Mouse (Mus musculus) neural tube, embryonic 15.5 days (tissue): ENCODE measurements around the gene Cacna1a. TPM values are rescaled to one million over a fixed set of nuclear protein-coding genes. Genes with fewer than 3 reads are reported as not detected.

Experiments used
- ATAC-seq: fragments of 200-750 bp; cut with Nextera tagmentation; 2 replicates; pipeline ENCODE4 v1.8.0; 2017; ENCODE audit warnings: mild to moderate bottlenecking, moderate TSS enrichment, moderate library complexity; ENCODE audit not compliant: low FRiP score
- H3K27ac ChIP-seq: fragments of 300-500 bp; sonication (generic); replicated peaks from 2 replicates; pipeline ENCODE4 v1.5.1; 2015; ENCODE audit warnings: mild to moderate bottlenecking, inconsistent platforms
- H3K27me3 ChIP-seq: fragments of 300-500 bp; sonication (generic); replicated peaks from 2 replicates; pipeline ENCODE4 v1.6.1; 2015; ENCODE audit warnings: inconsistent platforms
- H3K36me3 ChIP-seq: fragments of 300-500 bp; sonication (generic); 2 replicates; pipeline ENCODE4 v1.6.1; 2015; ENCODE audit warnings: inconsistent platforms
- H3K4me1 ChIP-seq: fragments of 300-500 bp; sonication (generic); 2 replicates; pipeline ENCODE4 v1.6.1; 2015; ENCODE audit warnings: inconsistent platforms
- H3K4me2 ChIP-seq: fragments of 300-500 bp; sonication (generic); 2 replicates; pipeline ENCODE4 v1.6.1; 2015; ENCODE audit warnings: inconsistent platforms, mild to moderate bottlenecking, moderate library complexity
- H3K4me3 ChIP-seq: fragments of 300-500 bp; sonication (generic); replicated peaks from 2 replicates; pipeline ENCODE4 v1.5.1; 2015; ENCODE audit warnings: mild to moderate bottlenecking, inconsistent platforms
- H3K9ac ChIP-seq: fragments of 300-500 bp; sonication (generic); replicated peaks from 2 replicates; pipeline ENCODE4 v1.6.1; 2015; ENCODE audit warnings: mild to moderate bottlenecking, inconsistent platforms
- H3K9me3 ChIP-seq: fragments of 300-500 bp; sonication (generic); replicated peaks from 2 replicates; pipeline ENCODE4 v1.6.1; 2016; ENCODE audit warnings: inconsistent platforms
- WGBS: fragments of 180-500 bp; shearing (Covaris S2); methylation state at CpG from one replicate; pipeline ENCODE4 v1.1.7; 2015; ENCODE audit warnings: mixed read lengths; 5-methylcytosine and 5-hydroxymethylcytosine counted together
- polyA plus RNA-seq: library from polyadenylated mRNA; unstranded; fragments of >200 nt; fragmentation: Nextera tagmentation; extraction: Ambion mirVana; gene quantifications from 2 replicates; pipeline ENCODE4 v1.2.1, GENCODE M21; 2015

Cacna1a gene
- polyA plus RNA-seq, 1 experiment from 2014 or later = 23.6 TPM

- Histone ChIP-seq H3K4me3 (no peak overlapping the region), H3K9me3 (no peaks in the 10 kb centered on the region), H3K4me2 (no peak overlapping the region), H3K4me1 (peaks cover 52% of the 10 kb centered on the region), H3K27ac (no peak overlapping the region), H3K9ac (no peak overlapping the region), H3K36me3 (no peaks in the 10 kb centered on the region), H3K27me3 (0 out of 2 replicates have a peak, but pooled peaks cover 3% of the 10 kb centered on the region)
- ATAC-seq = no peak
- WGBS = 51% methylated on average over 4 of the region's 4 CpGs
Observed at GRCm38 (mm10) chr8:84657680-84658079, 269.4 kb downstream of the Cacna1a start.

- H3K9ac ChIP-seq = no peak overlapping the region; the same call in 1 of the 2 replicates
- H3K27me3 ChIP-seq = 0 out of 2 replicates have a peak, but pooled peaks cover 3% of the 10 kb centered on the region
- H3K4me1 ChIP-seq = peaks cover 56% of the 10 kb centered on the region
- no peak overlapping the region for H3K4me2 ChIP-seq
- 90% methylated on average over 1 of the region's 1 CpGs for WGBS
- H3K36me3 ChIP-seq = no peaks in the 10 kb centered on the region
- H3K9me3 ChIP-seq = no peaks in the 10 kb centered on the region
- H3K4me3 ChIP-seq = no peak overlapping the region
- ATAC-seq = no peak
- H3K27ac ChIP-seq = no peak overlapping the region
Observed at GRCm38 (mm10) chr8:84658951-84659350, 270.7 kb downstream of the Cacna1a start.

- ATAC-seq = no peak
- Histone ChIP-seq H3K9me3 (no peaks in the 10 kb centered on the region), H3K9ac (peak overlapping the region; percentile 70; the same call in 1 of the 2 replicates), H3K27me3 (0 out of 2 replicates have a peak, but pooled peaks cover 3% of the 10 kb centered on the region), H3K4me1 (peaks cover 56% of the 10 kb centered on the region), H3K36me3 (no peaks in the 10 kb centered on the region), H3K27ac (peak overlapping the region; percentile 85), H3K4me3 (peak overlapping the region; percentile 66), H3K4me2 (peak overlapping the region; percentile 73)
- WGBS = 3% methylated on average over 33 of the region's 33 CpGs
Observed at GRCm38 (mm10) chr8:84659936-84660818, 271.9 kb downstream of the Cacna1a start.

- Histone ChIP-seq H3K27ac (peak overlapping the region; percentile 85), H3K4me1 (peaks cover 58% of the 10 kb centered on the region), H3K4me2 (peak overlapping the region; percentile 73), H3K4me3 (peak overlapping the region; percentile 66), H3K9ac (peak overlapping the region; percentile 70), H3K27me3 (0 out of 2 replicates have a peak, but pooled peaks cover 3% of the 10 kb centered on the region), H3K36me3 (no peaks in the 10 kb centered on the region), H3K9me3 (no peaks in the 10 kb centered on the region)
- no peak for ATAC-seq
- 3% methylated on average over 20 of the region's 20 CpGs for WGBS
Observed at GRCm38 (mm10) chr8:84660819-84661457, 272.7 kb downstream of the Cacna1a start.

- H3K9ac ChIP-seq = peak overlapping the region; percentile 70
- peak overlapping the region; percentile 85 for H3K27ac ChIP-seq
- H3K4me3 ChIP-seq = peak overlapping the region; percentile 66
- no peaks in the 10 kb centered on the region for H3K36me3 ChIP-seq
- 0 out of 2 replicates have a peak, but pooled peaks cover 3% of the 10 kb centered on the region for H3K27me3 ChIP-seq
- no peaks in the 10 kb centered on the region for H3K9me3 ChIP-seq
- no peak for ATAC-seq
- H3K4me1 ChIP-seq = peaks cover 58% of the 10 kb centered on the region
- peak overlapping the region; percentile 73 for H3K4me2 ChIP-seq
- 1% methylated on average over 24 of the region's 24 CpGs for WGBS
Observed at GRCm38 (mm10) chr8:84661458-84661871, 273.2 kb downstream of the Cacna1a start.

GRCm38 (mm10) chr8:84661961-84662571 lies 273.8 kb downstream of the Cacna1a start:
- peak; percentile 1; the same call in 1 of the 2 replicates for ATAC-seq
- no peaks in the 10 kb centered on the region for H3K27me3 ChIP-seq
- peak overlapping the region; percentile 85 for H3K27ac ChIP-seq
- H3K4me1 ChIP-seq = peaks cover 58% of the 10 kb centered on the region
- H3K36me3 ChIP-seq = no peaks in the 10 kb centered on the region
- H3K9ac ChIP-seq = peak overlapping the region; percentile 70
- WGBS = under 1% methylated on average over 61 of the region's 61 CpGs
- peak overlapping the region; percentile 66 for H3K4me3 ChIP-seq
- H3K4me2 ChIP-seq = peak overlapping the region; percentile 73
- H3K9me3 ChIP-seq = no peaks in the 10 kb centered on the region

GRCm38 (mm10) chr8:84662581-84663065 lies 274.4 kb downstream of the Cacna1a start, which contains the start of gene Ier2:
TSS of gene Ier2 (minus strand) at chr8:84662852.
- Histone ChIP-seq H3K4me2 (peak within 1 kb of the TSS; percentile 73), H3K4me3 (peak within 1 kb of the TSS; percentile 66), H3K4me1 (peaks cover 55% of the 10 kb centered on the region), H3K36me3 (no peaks in the 10 kb centered on the region), H3K9ac (peak within 1 kb of the TSS; percentile 81), H3K27me3 (no peaks in the 10 kb centered on the region), H3K9me3 (no peaks in the 10 kb centered on the region), H3K27ac (peak within 1 kb of the TSS; percentile 91)
- under 1% methylated on average over 27 of the region's 27 CpGs for WGBS
- peak; percentile 80 for ATAC-seq

- Histone ChIP-seq H3K4me2 (peak overlapping the region; percentile 73), H3K9ac (peak overlapping the region; percentile 81), H3K27me3 (no peaks in the 10 kb centered on the region), H3K36me3 (peaks cover 3% of the 10 kb centered on the region; the same call in 1 of the 2 replicates), H3K27ac (peak overlapping the region; percentile 91), H3K9me3 (no peaks in the 10 kb centered on the region), H3K4me3 (peak overlapping the region; percentile 66), H3K4me1 (peaks cover 55% of the 10 kb centered on the region)
- peak; percentile 80 for ATAC-seq
- WGBS = 3% methylated on average over 43 of the region's 43 CpGs
Observed at GRCm38 (mm10) chr8:84663483-84664327, 275.5 kb downstream of the Cacna1a start.

- under 1% methylated on average over 29 of the region's 29 CpGs for WGBS
- Histone ChIP-seq H3K4me2 (peak overlapping the region; percentile 73), H3K4me1 (peaks cover 51% of the 10 kb centered on the region), H3K36me3 (peaks cover 4% of the 10 kb centered on the region), H3K9me3 (no peaks in the 10 kb centered on the region), H3K27me3 (no peaks in the 10 kb centered on the region), H3K27ac (peak overlapping the region; percentile 91), H3K4me3 (peak overlapping the region; percentile 66), H3K9ac (peak overlapping the region; percentile 81)
- ATAC-seq = peak; percentile 69
Observed at GRCm38 (mm10) chr8:84664566-84665384, 276.5 kb downstream of the Cacna1a start.

GRCm38 (mm10) chr8:84665385-84665893 lies 277.2 kb downstream of the Cacna1a start:
- Histone ChIP-seq H3K4me3 (peak overlapping the region; percentile 66), H3K27me3 (no peaks in the 10 kb centered on the region), H3K4me2 (peak overlapping the region; percentile 73), H3K9me3 (no peaks in the 10 kb centered on the region), H3K27ac (peak overlapping the region; percentile 91), H3K36me3 (peaks cover 10% of the 10 kb centered on the region), H3K9ac (peak overlapping the region; percentile 81), H3K4me1 (peaks cover 44% of the 10 kb centered on the region)
- ATAC-seq = peak; percentile 7
- WGBS = 3% methylated on average over 14 of the region's 14 CpGs
